Mouse (Mus musculus) neural tube, embryonic 11.5 days (tissue): ENCODE results near the gene Proca1. TPM values are rescaled to one million over a fixed set of nuclear protein-coding genes. Genes with fewer than 3 reads are reported as not detected.
A peak's percentile ranks its signal among the peaks of the same experiment; 100 is the strongest.
"Not testable (repeated sequence)": the region's sequence is repeated elsewhere in the genome, so short reads cannot be mapped to it uniquely, and the experiment has no call there.

Experiments used
- ATAC-seq: fragments of 200-750 bp; cut with Nextera tagmentation; 2 replicates; pipeline ENCODE4 v1.8.0; 2017; ENCODE audit warnings: moderate number of reproducible peaks, mild to moderate bottlenecking, moderate TSS enrichment, moderate library complexity; ENCODE audit not compliant: insufficient read depth, low FRiP score, low TSS enrichment
- DNase-seq: peaks from one replicate; pipeline ENCODE4 v3.0.0-alpha.2; 2015; ENCODE audit warnings: low spot score
- H3K27ac ChIP-seq: fragments of 300-500 bp; sonication (generic); 2 replicates; pipeline ENCODE4 v1.5.1; 2014; ENCODE audit warnings: low read depth, mild to moderate bottlenecking, low read length
- H3K27me3 ChIP-seq: fragments of 300-500 bp; sonication (generic); 2 replicates; pipeline ENCODE4 v1.6.1; 2014; ENCODE audit warnings: mild to moderate bottlenecking, low read length, mixed read lengths; ENCODE audit not compliant: control insufficient read depth, insufficient read depth
- H3K36me3 ChIP-seq: fragments of 300-500 bp; sonication (generic); 2 replicates; pipeline ENCODE4 v1.6.1; 2014; ENCODE audit warnings: mild to moderate bottlenecking, low read length, moderate library complexity, mixed read lengths; ENCODE audit not compliant: control insufficient read depth, insufficient read depth
- H3K4me1 ChIP-seq: fragments of 300-500 bp; sonication (generic); 2 replicates; pipeline ENCODE4 v1.6.1; 2014; ENCODE audit warnings: low read length, mixed read lengths; ENCODE audit not compliant: control insufficient read depth, insufficient read depth
- H3K4me2 ChIP-seq: fragments of 300-500 bp; sonication (generic); 2 replicates; pipeline ENCODE4 v1.6.1; 2014; ENCODE audit warnings: low read depth, mild to moderate bottlenecking, moderate library complexity
- H3K4me3 ChIP-seq: fragments of 300-500 bp; sonication (generic); 2 replicates; pipeline ENCODE4 v1.5.1; 2014; ENCODE audit warnings: low read depth, low read length
- H3K9ac ChIP-seq: fragments of 300-500 bp; sonication (generic); 2 replicates; pipeline ENCODE4 v1.6.1; 2014; ENCODE audit warnings: mild to moderate bottlenecking, low read length
- H3K9me3 ChIP-seq: fragments of 300-500 bp; sonication (generic); 2 replicates; pipeline ENCODE4 v1.6.1; 2016; ENCODE audit warnings: low read length; ENCODE audit not compliant: control insufficient read depth
- WGBS: fragments of 180-500 bp; shearing (Covaris S2); extraction: QIAGEN DNeasy Blood & Tissue Kit; methylation state at CpG from one replicate; pipeline ENCODE4 v1.1.7; 2014; 5-methylcytosine and 5-hydroxymethylcytosine counted together
- polyA plus RNA-seq: library from polyadenylated mRNA; unstranded; fragments of >200 nt; fragmentation: Nextera tagmentation; extraction: Ambion mirVana; gene quantifications from 2 replicates; pipeline ENCODE4 v1.2.1, GENCODE M21; 2014

Gene Proca1
- polyA plus RNA-seq, 1 experiment from 2014 or later, result 0.49 TPM

DNA sequence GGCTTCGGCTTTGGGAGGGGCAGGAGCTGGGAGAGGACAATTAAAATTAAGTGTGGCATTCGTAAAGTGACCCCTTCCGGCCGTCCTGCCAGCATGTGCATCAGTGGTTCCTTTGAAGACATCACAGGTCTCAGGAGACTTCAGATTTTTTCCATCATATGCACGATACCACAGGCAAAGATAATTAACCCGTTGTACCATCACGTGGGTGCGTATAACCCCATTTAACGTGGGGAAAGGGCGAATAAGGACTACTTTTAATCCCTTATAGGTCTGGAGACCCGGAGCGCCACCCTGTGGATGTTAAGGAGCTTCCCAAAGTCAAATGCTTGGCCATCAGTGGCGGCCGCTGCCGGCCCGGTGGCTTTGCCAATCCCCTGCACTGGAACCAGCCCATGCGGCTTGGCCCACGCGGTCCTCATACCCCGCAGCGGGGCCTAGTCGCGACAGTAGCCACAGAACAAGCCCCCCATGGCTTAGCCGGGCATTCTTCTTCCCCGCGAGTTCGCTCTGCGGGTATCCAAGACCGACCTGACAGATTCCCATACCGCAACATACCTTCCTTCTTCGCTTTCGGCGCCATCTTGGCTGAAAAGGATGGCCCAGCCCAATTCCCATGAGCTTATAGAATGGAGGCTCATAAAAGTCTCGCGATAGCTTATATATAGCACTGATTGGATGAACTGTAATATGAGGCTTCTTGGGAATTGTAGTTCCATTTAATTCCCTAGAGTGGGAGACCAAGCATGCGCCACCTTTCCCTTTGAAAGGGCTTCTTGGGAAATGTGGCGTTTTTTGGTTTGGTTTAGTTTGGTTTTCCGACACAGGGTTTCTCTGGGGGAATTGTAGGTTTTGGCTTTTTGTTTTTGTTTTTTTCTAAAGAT lies 10.0 kb upstream of the Proca1 start, which contains the start of gene Rpl23a:
TSS of gene Rpl23a (minus strand) at position 624 of the 884 bp plus-strand sequence.
- H3K27ac ChIP-seq, result peak within 1 kb of the TSS; percentile 89
- H3K9ac ChIP-seq, result peak within 1 kb of the TSS; percentile 87
- peaks cover 19% of the 10 kb centered on the region for H3K4me1 ChIP-seq
- WGBS, result under 1% methylated on average over 38 of the region's 38 CpGs
- ATAC-seq (peak; percentile 85), DNase-seq (peak; percentile 87)
- H3K27me3 ChIP-seq, result no peaks in the 10 kb centered on the region
- peak within 1 kb of the TSS; percentile 85 for H3K4me3 ChIP-seq
- peaks cover 7% of the 10 kb centered on the region; the same call in 1 of the 2 replicates for H3K36me3 ChIP-seq
- peak within 1 kb of the TSS; percentile 61 for H3K4me2 ChIP-seq
- H3K9me3 ChIP-seq, result no peaks in the 10 kb centered on the region

DNA sequence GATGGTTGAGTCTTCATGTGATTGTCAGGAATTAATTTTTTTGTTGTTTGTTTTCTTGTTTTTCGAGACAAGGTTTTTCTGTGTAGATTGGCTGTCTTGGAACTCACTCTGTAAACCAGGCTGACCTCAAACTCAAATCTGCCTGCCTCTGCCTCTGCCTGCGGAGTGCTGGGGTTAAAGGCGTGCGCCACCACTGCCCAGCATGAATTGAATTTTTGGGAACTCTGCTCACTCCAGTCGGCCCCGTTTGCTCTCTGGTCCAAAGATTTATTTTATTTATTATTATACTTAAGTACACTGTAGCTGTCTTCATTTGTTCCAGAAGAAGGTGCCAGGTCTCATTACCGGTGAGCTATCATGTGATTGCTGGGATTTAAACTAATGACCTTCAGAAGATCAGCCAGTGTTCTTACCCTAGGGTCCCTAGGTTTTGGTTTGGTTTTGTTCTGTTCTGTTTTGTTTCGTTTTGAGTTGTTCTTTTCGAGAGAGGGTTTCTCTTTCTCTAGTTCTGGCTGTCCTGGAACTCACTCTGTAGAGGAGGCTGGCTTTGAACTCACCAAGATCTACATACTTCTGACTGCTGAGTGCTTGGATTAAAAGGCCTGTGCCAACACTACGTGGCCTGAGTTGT lies 9.2 kb upstream of the Proca1 start:
- no peak overlapping the region for H3K9ac ChIP-seq
- no peak overlapping the region for H3K4me3 ChIP-seq

DNA sequence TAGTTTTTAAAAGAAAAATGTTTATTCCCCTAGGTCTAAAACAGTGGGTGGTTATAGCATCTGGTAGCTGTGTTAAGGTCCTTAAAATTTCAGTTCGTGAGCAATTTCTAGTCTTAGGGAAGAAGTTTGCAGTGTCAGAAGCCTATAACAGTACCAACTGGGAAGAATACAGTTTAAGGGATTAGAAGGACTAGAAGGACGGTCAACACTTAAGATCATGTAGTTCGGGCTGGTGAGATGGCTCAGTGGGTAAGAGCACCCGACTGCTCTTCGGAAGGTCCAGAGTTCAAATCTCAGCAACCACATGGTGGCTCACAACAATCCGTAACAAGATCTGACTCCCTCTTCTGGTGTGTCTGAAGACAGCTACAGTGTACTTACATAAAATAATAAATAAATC lies 8.5 kb upstream of the Proca1 start:
- H3K9me3 ChIP-seq, H3K36me3 ChIP-seq, H3K27me3 ChIP-seq, H3K9ac ChIP-seq, ATAC-seq, DNase-seq, H3K27ac ChIP-seq, H3K4me2 ChIP-seq, H3K4me3 ChIP-seq: not testable (repeated sequence)
- peaks cover 12% of the 10 kb centered on the region for H3K4me1 ChIP-seq
- WGBS, result 92% methylated on average over 6 of the region's 6 CpGs

More for the DNA sequence above, 9.2 kb upstream of the Proca1 start:
- no peaks in the 10 kb centered on the region for H3K27me3 ChIP-seq
- peaks cover 15% of the 10 kb centered on the region for H3K4me1 ChIP-seq
- no peak for DNase-seq
- 0 out of 2 replicates have a peak, but pooled peaks have one; percentile 8 for ATAC-seq
- peak overlapping the region; percentile 61 for H3K4me2 ChIP-seq
- H3K36me3 ChIP-seq, result peaks cover 7% of the 10 kb centered on the region; the same call in 1 of the 2 replicates
- no peak overlapping the region for H3K27ac ChIP-seq
- 51% methylated on average over 10 of the region's 10 CpGs for WGBS
- no peaks in the 10 kb centered on the region for H3K9me3 ChIP-seq

DNA sequence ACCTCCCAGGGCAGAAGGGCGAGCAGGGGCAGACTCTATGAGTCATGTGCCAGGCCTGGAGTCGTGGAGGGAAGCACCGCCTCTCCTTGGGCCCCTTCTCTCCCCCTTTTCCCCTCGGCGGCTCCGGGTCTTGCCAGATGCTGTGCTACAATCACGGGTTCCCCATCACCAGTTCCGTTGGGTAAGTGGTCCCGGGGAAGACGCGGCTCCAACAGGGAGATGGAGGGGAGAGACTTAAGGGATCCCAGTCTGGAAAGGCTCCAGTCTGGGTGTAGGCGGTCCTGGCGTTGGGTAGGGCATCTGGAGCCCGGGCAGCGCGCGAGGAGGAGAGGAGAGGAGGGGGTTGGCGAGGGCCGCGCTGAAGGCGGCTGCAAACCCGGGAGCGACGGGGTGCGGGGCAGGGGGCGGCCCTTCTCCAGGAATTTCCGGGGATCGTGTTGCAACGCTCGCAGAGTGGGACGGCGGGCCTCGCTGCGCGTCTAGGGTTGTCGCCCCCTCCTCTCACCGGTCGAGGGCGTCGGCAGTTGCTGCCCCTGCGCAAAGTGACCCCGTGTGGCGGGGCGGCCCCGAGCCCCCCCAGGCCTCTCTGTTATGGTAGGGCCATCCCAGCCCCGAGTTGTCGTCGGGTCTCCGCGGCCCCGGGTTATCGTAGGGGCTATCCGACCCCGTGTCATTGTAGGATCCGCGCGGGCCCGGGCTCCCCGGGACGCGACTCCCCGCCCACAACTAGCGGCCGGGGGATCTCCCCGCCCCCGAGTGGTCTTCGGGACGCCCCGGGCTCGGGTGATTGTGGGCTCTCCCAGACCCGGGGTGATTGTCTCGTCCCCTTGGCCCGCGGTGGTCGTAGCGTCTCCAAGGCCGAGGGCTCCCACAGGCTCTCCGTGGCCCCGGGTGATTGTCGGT lies 4.6 kb upstream of the Proca1 start, which contains the start of gene Rab34:
TSS of gene Rab34 (plus strand) at position 100 of the 903 bp plus-strand sequence.
- H3K9me3 ChIP-seq, result no peaks in the 10 kb centered on the region
- peaks cover 7% of the 10 kb centered on the region; the same call in 1 of the 2 replicates for H3K4me1 ChIP-seq
- H3K27ac ChIP-seq, result peak within 1 kb of the TSS; percentile 92
- DNase-seq (peak; percentile 88), ATAC-seq (peak; percentile 69)
- H3K36me3 ChIP-seq, result peaks cover 8% of the 10 kb centered on the region
- under 1% methylated on average over 47 of the region's 80 CpGs for WGBS
- H3K9ac ChIP-seq, result peak within 1 kb of the TSS; percentile 83
- no peaks in the 10 kb centered on the region for H3K27me3 ChIP-seq
- H3K4me3 ChIP-seq, result peak within 1 kb of the TSS; percentile 65
- H3K4me2 ChIP-seq, result peak within 1 kb of the TSS; percentile 52

DNA sequence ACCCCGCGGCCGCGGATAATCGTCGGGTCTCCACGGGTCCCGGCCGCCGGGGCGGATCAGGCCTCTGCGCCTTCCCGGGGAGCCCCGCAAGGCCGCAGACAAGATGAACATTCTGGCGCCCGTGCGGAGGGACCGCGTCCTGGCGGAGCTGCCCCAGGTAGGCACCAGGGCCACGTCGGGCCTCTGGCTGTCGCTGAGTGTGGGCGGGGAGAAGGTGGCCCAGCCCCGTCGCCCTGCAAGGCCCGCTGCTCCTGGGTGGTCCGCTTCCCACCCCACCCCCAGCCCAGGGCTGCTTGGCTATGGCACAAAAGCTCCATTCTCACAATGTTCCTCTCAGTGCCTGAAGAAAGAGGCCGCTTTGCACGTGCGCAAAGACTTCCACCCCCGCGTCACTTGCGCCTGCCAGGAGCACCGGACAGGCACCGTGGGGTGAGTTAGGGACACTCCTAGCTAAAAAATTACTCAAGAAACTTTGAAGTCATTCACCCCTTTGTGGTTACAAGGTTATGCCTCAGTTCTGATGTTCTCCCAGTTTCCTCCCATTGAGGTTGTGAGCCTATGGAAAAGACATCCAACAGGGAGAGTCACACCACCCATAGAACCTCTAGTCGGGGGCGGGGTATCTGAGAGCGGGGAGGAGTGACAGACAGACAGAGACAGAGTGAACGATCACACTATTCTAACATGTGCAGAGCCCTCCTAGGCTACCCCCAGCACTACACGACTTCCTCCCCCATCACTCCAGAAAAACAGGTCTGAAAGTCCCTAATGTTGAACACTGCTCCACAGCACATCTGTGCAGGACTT lies 3.8 kb upstream of the Proca1 start:
- Histone ChIP-seq H3K27ac (peak overlapping the region; percentile 92), H3K4me3 (peak overlapping the region; percentile 65), H3K9ac (peak overlapping the region; percentile 83), H3K36me3 (peaks cover 8% of the 10 kb centered on the region), H3K9me3 (no peaks in the 10 kb centered on the region), H3K27me3 (no peaks in the 10 kb centered on the region), H3K4me2 (peak overlapping the region; percentile 52), H3K4me1 (peaks cover 7% of the 10 kb centered on the region; the same call in 1 of the 2 replicates)
- ATAC-seq (peak; percentile 90), DNase-seq (peak; percentile 94)
- WGBS, result under 1% methylated on average over 42 of the region's 42 CpGs

DNA sequence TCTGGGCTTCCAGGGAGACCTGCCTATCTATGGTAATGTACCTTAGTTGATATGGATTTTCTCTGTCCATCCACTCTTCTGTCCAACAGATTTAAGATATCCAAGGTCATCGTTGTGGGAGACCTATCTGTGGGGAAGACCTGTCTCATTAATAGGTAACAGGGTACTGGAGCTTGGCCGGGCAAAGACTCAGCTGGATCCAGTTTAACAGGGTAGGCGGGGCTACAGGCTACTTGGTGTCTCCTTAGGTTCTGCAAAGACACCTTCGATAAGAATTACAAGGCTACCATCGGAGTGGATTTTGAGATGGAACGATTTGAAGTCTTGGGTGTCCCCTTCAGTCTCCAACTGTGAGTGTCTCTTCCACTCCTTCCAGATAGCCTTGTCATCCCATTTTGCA lies 3.2 kb upstream of the Proca1 start:
- Histone ChIP-seq H3K9ac (0 out of 2 replicates have a peak overlapping the region, but pooled peaks have one; percentile 19), H3K27ac (peak overlapping the region; percentile 92), H3K4me1 (peaks cover 7% of the 10 kb centered on the region; the same call in 1 of the 2 replicates), H3K9me3 (no peaks in the 10 kb centered on the region), H3K27me3 (no peaks in the 10 kb centered on the region), H3K36me3 (peaks cover 8% of the 10 kb centered on the region), H3K4me2 (peak overlapping the region; percentile 52), H3K4me3 (peak overlapping the region; percentile 65; the same call in 1 of the 2 replicates)
- ATAC-seq (no peak), DNase-seq (no peak)
- WGBS, result 68% methylated on average over 6 of the region's 6 CpGs

DNA sequence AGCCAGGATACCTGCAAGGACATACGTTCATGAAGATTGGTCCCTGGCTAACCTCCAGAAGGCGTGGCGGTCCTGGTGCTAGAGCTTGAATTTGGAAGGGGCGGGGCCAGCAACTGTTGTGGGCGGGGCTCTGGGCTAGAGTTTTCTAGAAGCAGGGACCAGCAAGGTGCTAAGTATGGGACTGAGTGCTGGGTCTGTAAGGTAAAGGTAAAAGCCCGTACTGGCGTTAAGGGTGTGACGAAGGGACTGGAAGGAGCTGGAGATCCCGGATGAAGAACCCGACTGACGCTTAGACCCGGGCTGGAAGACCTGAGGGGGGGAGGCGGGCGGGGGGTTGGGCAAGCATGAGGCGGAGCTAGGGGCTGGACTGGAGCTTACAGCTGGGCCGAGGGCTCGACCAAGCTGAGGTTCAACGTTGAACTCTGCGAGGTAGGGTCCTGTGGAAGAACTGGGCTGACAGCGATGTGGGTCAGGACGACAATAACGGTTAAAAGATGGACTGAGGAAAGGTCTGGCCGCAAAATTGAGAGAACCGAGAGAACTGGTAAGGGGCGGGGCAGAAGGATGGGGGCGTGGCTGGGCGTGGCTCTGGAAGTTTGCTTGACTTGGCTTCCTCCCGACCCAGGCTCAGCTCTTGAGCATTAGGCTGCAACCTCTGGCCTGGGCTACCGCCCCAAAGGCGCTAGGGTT lies 1.4 kb downstream of the Proca1 start:
- Histone ChIP-seq H3K36me3 (peaks cover 8% of the 10 kb centered on the region), H3K4me2 (peak overlapping the region; percentile 46), H3K4me1 (peaks cover 7% of the 10 kb centered on the region; the same call in 1 of the 2 replicates), H3K9me3 (no peaks in the 10 kb centered on the region), H3K27me3 (no peaks in the 10 kb centered on the region), H3K9ac (no peak overlapping the region), H3K4me3 (peak overlapping the region; percentile 30), H3K27ac (no peak overlapping the region)
- 2% methylated on average over 30 of the region's 30 CpGs for WGBS
- ATAC-seq, result no peak
- peak; percentile 74 for DNase-seq
